Comparison of ENCODE assay signal across 34 mouse cellular contexts in genomic region chr10:25538738-25539137, GRCm38 (mm10). TPM values are rescaled to one million over a fixed set of nuclear protein-coding genes. Genes with fewer than 3 reads are reported as not detected.
DNase-seq lines count a peak whose midpoint lies in the region; ATAC-seq and TF ChIP-seq lines count a peak whose summit lies in the region.
"Had no signal": no experiment of that assay in that cellular context is flagged by ENCODE, and none has a peak within 500 bp of the region (broad histone marks: within the 10 kb centered on the region; RNA-seq: fewer than 3 reads in every experiment).

No protein-coding gene starts in this region.

- H3K4me2 ChIP-seq in heart, embryonic 12.5 days, result no peak overlapping the region
- H3K4me2 ChIP-seq: embryonic facial prominence, embryonic 13.5 days; forebrain, embryonic 15.5 days; hindbrain, embryonic 12.5 days; midbrain, embryonic 13.5 days; neural tube, embryonic 13.5 days had no signal

- peaks cover 10% of the 10 kb centered on the region for H3K4me1 ChIP-seq in heart, embryonic 12.5 days (replicated peaks)
- H3K4me1 ChIP-seq: embryonic facial prominence, embryonic 13.5 days; forebrain, embryonic 10.5 days; forebrain, embryonic 15.5 days; hindbrain, embryonic 12.5 days; midbrain, embryonic 13.5 days; neural tube, embryonic 13.5 days had no signal

- H3K4me3 ChIP-seq in heart, embryonic 12.5 days, result no peak overlapping the region
- no peak overlapping the region for H3K4me3 ChIP-seq in layer of hippocampus, adult 2 months
- H3K4me3 ChIP-seq: embryonic facial prominence, embryonic 13.5 days; forebrain, embryonic 10.5 days; forebrain, embryonic 15.5 days; hindbrain, embryonic 12.5 days; midbrain, embryonic 13.5 days; neural tube, embryonic 13.5 days had no signal

- no peak for TF ChIP-seq CTCF in layer of hippocampus, adult 2 months (conservative IDR thresholded peaks at IDR 0.05)

- WGBS in heart, embryonic 12.5 days, result 85% methylated on average over 1 of the region's 1 CpGs

- DNase-seq in heart, postnatal 4 days, result no peak
- DNase-seq in layer of hippocampus, adult 2 months (ENCODE audit: low spot score in 2 of 2), result no peak
- DNase-seq in layer of hippocampus, adult 8-10 months (ENCODE audit: low spot score in 2 of 2), result no peak
- DNase-seq in testis, postnatal 14 days (ENCODE audit: low spot score), result peak; percentile 1
- DNase-seq in testis, postnatal 10 days (ENCODE audit: low spot score), result no peak
- DNase-seq in spleen, postnatal 10 days (ENCODE audit: low spot score in 2 of 2), result no peak
- DNase-seq: adrenal gland, postnatal 25 days; B cell, adult 2 months; cerebellum, adult 11-12 months; cerebellum, adult 9-11 months; kidney, adult 11 months; kidney, postnatal 14 days; left cerebral cortex, postnatal 4 days; lung, adult 2 months; thymus, postnatal 14 days had no signal

- no peaks in the 10 kb centered on the region for H3K36me3 ChIP-seq in heart, embryonic 12.5 days
- H3K36me3 ChIP-seq: embryonic facial prominence, embryonic 13.5 days; forebrain, embryonic 10.5 days; forebrain, embryonic 15.5 days; hindbrain, embryonic 12.5 days; midbrain, embryonic 13.5 days; neural tube, embryonic 13.5 days had no signal

- ATAC-seq in heart, embryonic 12.5 days (ENCODE audit: insufficient number of reproducible peaks, low FRiP score), result no peak
- ATAC-seq: forebrain, embryonic 15.5 days; midbrain, embryonic 13.5 days had no signal

- H3K27ac ChIP-seq in heart, embryonic 12.5 days (ENCODE audit: poor library complexity, severe bottlenecking), result peak overlapping the region; percentile 45; the same call in 1 of the 2 replicates
- 0 out of 2 replicates have a peak overlapping the region, but pooled peaks have one; percentile 61 for H3K27ac ChIP-seq in layer of hippocampus, adult 2 months
- H3K27ac ChIP-seq: embryonic facial prominence, embryonic 13.5 days; forebrain, embryonic 10.5 days; forebrain, embryonic 15.5 days; hindbrain, embryonic 12.5 days; hindbrain, postnatal 0 days; macrophage; midbrain, embryonic 13.5 days; neural tube, embryonic 13.5 days had no signal

- no peak overlapping the region for H3K9ac ChIP-seq in heart, embryonic 12.5 days
- H3K9ac ChIP-seq: embryonic facial prominence, embryonic 13.5 days; forebrain, embryonic 15.5 days; hindbrain, embryonic 12.5 days; midbrain, embryonic 13.5 days; neural tube, embryonic 13.5 days had no signal

- no peaks in the 10 kb centered on the region for H3K9me3 ChIP-seq in heart, embryonic 12.5 days (replicated peaks)
- H3K9me3 ChIP-seq: embryonic facial prominence, embryonic 13.5 days; forebrain, embryonic 10.5 days; forebrain, embryonic 15.5 days; hindbrain, embryonic 12.5 days; midbrain, embryonic 13.5 days; neural tube, embryonic 13.5 days had no signal

- no peaks in the 10 kb centered on the region for H3K27me3 ChIP-seq in heart, embryonic 12.5 days (replicated peaks)
- H3K27me3 ChIP-seq: embryonic facial prominence, embryonic 13.5 days; forebrain, embryonic 15.5 days; hindbrain, embryonic 12.5 days; midbrain, embryonic 13.5 days; neural tube, embryonic 13.5 days had no signal

RNA-seq across cellular contexts. Expression of gene Smlr1, which starts 2.7 kb away (rescaled TPM):
- polyA plus RNA-seq in heart, embryonic 12.5 days (2016; fragmentation: Nextera tagmentation; extraction: Ambion mirVana), result not detected in 2 replicates
- not detected for total RNA-seq in heart, postnatal 4 days (2021)
- total RNA-seq in layer of hippocampus, adult 2 months (2021), result not detected
- total RNA-seq in layer of hippocampus, adult 8-10 months (2022), result not detected
- total RNA-seq: adrenal gland, adult 18-20 months; adrenal gland, postnatal 25 days; common myeloid progenitor, adult 5-6 weeks; gastrocnemius, adult 18-20 months; gastrocnemius, postnatal 4 days; heart, postnatal 10 days; hindbrain, postnatal 0 days; left cerebral cortex, postnatal 4 days; megakaryocyte-erythroid progenitor cell, adult 5-6 weeks had no signal
- polyA plus RNA-seq: embryonic facial prominence, embryonic 13.5 days; forebrain, embryonic 10.5 days; forebrain, embryonic 15.5 days; frontal cortex, adult 2 months; hindbrain, embryonic 12.5 days; hindbrain, postnatal 0 days; kidney, embryonic 14.5 days; lung, adult 2 months; macrophage; midbrain, embryonic 13.5 days; neural tube, embryonic 13.5 days; stomach, embryonic 14.5 days; testis, adult 2 months had no signal
